Mouse (Mus musculus): ENCODE measurements around the gene Prl7b1.

Gene Prl7b1

DNA sequence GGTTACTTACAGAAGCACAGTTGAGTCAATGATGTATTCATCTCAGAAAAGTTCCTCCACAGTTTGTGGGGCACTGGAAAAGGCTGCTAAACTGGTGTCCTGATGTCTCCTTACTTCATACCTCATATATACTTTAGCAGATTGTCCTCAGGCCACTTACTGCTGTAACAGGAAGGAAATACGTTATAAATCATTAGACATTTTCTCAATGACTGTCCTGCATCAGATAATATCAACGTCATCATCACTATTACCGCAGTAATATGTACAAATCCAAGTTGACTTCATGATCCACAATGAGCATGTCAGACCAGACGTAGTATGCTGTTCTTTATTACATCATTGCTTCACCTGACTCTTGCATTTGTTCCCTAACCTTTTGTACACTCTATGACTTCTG lies at the start of gene Prl7b1:
Prl7b1 (minus strand) TSS at position 101 of the 400 bp plus-strand sequence.
- no peak for DNase-seq (ENCODE audit: extremely low spot score)

DNA sequence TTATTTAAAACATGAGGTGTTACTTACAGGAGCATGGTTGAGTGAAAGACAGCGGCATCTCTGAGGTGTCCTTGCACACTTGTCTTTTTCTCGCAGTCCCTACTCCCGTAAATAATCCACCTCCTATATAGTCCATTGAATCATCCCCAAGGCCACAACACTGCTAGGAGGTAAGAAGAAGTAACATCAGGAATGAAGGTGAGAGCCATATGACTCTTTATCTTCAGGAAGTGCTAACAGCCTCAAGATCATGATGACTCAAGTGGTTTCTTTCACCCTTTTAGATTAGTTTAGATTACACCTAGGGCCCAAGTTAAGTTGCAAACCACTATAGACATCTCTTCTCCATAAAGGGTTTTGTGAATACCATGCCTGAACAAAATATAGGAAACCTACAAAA lies 32.0 kb upstream of the Prl7b1 start, which contains the start of gene Prl7a1:
Prl7a1 (minus strand) TSS at position 101 of the 400 bp plus-strand sequence.
- no peak for DNase-seq (ENCODE audit: extremely low spot score)

DNA sequence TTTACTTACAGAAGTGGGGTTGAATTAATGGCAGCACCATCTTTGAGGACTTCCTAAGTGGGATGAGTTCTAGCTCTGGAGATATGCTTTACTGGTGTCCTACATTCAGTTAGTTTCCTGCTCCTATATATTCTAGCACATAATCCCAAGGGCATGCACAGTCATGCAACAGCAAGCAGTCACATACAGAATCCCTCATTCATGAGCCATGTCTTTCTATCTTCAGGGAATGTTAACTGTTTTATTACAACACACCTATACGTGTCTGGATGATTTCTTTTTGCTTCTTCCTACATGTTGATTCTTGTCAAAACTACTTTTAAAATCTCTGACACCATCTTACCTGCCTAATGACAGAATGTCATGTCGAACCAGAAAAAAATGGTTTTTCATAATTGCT lies 28.3 kb downstream of the Prl7b1 start, which contains the start of gene Prl8a1:
Prl8a1 (minus strand) TSS at position 101 of the 400 bp plus-strand sequence.
- DNase-seq (ENCODE audit: extremely low spot score), result no peak

DNA sequence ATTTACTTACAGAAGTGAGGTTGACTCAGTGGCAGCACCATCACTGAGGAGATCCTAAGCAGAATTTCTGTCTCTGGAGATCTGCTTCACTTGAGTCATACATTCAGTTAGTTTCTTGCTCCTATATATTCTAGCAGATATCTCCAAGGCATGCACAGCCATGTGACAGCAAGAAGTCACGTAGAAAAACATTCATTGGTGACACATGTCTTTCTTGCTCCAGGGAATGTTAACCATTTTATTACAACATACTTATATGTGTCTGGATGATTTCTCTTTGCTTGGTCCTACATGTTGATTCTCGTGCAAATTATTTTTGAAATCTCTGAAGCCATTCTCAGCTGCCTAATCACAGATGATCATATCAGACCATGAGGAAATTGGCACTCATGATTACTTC lies 45.9 kb downstream of the Prl7b1 start, which contains the start of gene Prl8a9:
Prl8a9 (minus strand) TSS at position 101 of the 400 bp plus-strand sequence.
- DNase-seq (ENCODE audit: extremely low spot score), result no peak

DNA sequence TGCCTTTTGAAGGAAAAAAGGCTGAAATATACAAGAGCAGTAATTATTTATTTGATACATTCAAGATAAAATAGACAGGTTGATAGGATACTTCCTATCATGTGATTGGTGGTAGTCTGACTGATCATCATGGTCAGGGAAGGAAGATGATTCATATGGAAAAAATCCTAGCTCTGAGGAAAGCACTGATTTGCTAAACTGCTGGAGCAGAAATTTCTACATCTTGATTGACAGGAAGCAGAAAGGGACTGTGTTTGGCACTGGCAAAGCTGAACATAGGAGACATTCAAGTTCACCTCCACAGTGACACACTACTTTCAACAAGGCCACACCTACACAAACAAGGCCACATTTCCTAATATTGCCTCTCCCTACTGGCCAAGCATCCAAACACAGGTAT lies 57.0 kb downstream of the Prl7b1 start:
- DNase-seq (ENCODE audit: extremely low spot score), result no peak
